ENCODE assay signal across 8 mouse cellular contexts in the genomic region with DNA sequence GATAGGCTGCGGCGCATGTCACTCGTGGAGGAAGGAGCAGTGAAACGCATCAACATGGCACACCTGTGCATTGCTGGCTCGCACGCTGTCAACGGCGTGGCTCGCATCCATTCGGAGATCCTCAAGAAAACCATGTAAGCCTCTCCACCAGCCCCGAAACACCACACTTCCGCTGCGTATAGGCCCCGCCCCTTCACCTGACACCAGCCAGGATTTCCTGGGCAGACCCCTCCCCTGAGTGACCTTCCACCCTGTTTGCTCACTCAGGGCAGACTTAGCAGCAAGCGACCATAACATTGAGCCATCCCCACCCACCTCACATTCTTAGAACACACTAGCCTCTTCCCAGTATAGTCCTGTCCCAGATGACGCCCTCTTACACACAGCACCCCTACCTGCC. TPM values are rescaled to one million over a fixed set of nuclear protein-coding genes. Genes with fewer than 3 reads are reported as not detected.
DNase-seq lines count a peak whose midpoint lies in the region; ATAC-seq and TF ChIP-seq lines count a peak whose summit lies in the region.

No protein-coding gene starts in this region.

- H3K4me1 ChIP-seq in testis, adult 2 months (ENCODE audit: control insufficient read depth, insufficient read depth, low read length), result no peaks in the 10 kb centered on the region
- H3K4me1 ChIP-seq in liver, postnatal 0 days (ENCODE audit: insufficient read depth), result peaks cover 19% of the 10 kb centered on the region

- H3K9me3 ChIP-seq in liver, postnatal 0 days (ENCODE audit: low read length), result no peaks in the 10 kb centered on the region

- peak overlapping the region; percentile 8 for H3K4me3 ChIP-seq in testis, adult 2 months (ENCODE audit: control insufficient read depth, low read depth, low read length)
- H3K4me3 ChIP-seq in liver, postnatal 0 days (ENCODE audit: low read depth, low read length), result peak overlapping the region; percentile 33

- TF ChIP-seq CTCF in testis, adult 2 months (IDR thresholded peaks at IDR 0.05; ENCODE audit: control insufficient read depth, insufficient read depth, insufficient replicate concordance, low read depth, low read length), result no peak
- TF ChIP-seq CTCF in liver, postnatal 0 days (IDR thresholded peaks at IDR 0.05; ENCODE audit: low read depth), result no peak

- 8% methylated on average over 16 of the region's 16 CpGs for WGBS in liver, postnatal 0 days (ENCODE audit: insufficient replicate concordance)

- peak overlapping the region; percentile 48; the same call in 1 of the 2 replicates for H3K9ac ChIP-seq in liver, postnatal 0 days (replicated peaks)

- no peak for TF ChIP-seq POLR2A in testis, adult 2 months (IDR thresholded peaks at IDR 0.05; ENCODE audit: control insufficient read depth, low read depth, low read length)

- no peak for TF ChIP-seq EP300 in liver, postnatal 0 days (IDR thresholded peaks at IDR 0.05; ENCODE audit: low read depth)

- H3K36me3 ChIP-seq in testis, adult 2 months (ENCODE audit: control insufficient read depth, insufficient read depth, low read length), result no peaks in the 10 kb centered on the region
- H3K36me3 ChIP-seq in liver, postnatal 0 days (replicated peaks; ENCODE audit: insufficient read depth, low read length), result no peaks in the 10 kb centered on the region

- no peak overlapping the region for H3K27ac ChIP-seq in testis, adult 2 months (ENCODE audit: control insufficient read depth, insufficient read depth, low read depth, low read length)
- H3K27ac ChIP-seq in liver, postnatal 0 days (ENCODE audit: low read depth), result peak overlapping the region; percentile 46

- peak overlapping the region; percentile 69 for H3K4me2 ChIP-seq in liver, postnatal 0 days (ENCODE audit: low read depth, low read length)

- DNase-seq in testis, postnatal 14 days (ENCODE audit: low spot score), result no peak
- DNase-seq in forelimb bud, embryonic 11.5 days (ENCODE audit: low read depth, low spot score), result peak; percentile 33
- peak; percentile 67 for DNase-seq in liver, postnatal 0 days
- peak; percentile 37 for DNase-seq in retina, postnatal 1 day
- no peak for DNase-seq in gastrocnemius, postnatal 25 days
- no peak for DNase-seq in cerebellum, adult 18-20 months
- DNase-seq in layer of hippocampus, postnatal 10 days (ENCODE audit: low spot score in 2 of 2), result no peak

- ATAC-seq in liver, postnatal 0 days, result peak; percentile 76

- H3K27me3 ChIP-seq in testis, adult 2 months (ENCODE audit: control insufficient read depth, insufficient read depth, low read length), result no peaks in the 10 kb centered on the region
- no peaks in the 10 kb centered on the region for H3K27me3 ChIP-seq in liver, postnatal 0 days (ENCODE audit: insufficient read depth, low read length)

RNA-seq across cellular contexts. Expression of a gene that starts 5.6 kb away (rescaled TPM):
- polyA plus RNA-seq in testis, adult 2 months (2012; rRNA removed), result 6.9 and 7.6 TPM in 2 replicates
- polyA plus RNA-seq in liver, postnatal 0 days (2015; fragmentation: Nextera tagmentation; extraction: Ambion mirVana), result 2.5 and 8.9 TPM in 2 replicates
- 1,000 to 10,000 TPM; 5,552 to 6,904 TPM for total RNA-seq in gastrocnemius, postnatal 25 days (2021)
- total RNA-seq in layer of hippocampus, postnatal 10 days (2021), result 10 to 100 TPM; 16.2 to 17.4 TPM

RNA-seq across cellular contexts. Expression of a gene that starts 9.3 kb away (rescaled TPM):
- 8.2 and 8.4 TPM in 2 replicates for polyA plus RNA-seq in testis, adult 2 months (2012; rRNA removed)
- 90.7 and 93.5 TPM in 2 replicates for polyA plus RNA-seq in liver, postnatal 0 days (2015; fragmentation: Nextera tagmentation; extraction: Ambion mirVana)
- total RNA-seq in gastrocnemius, postnatal 25 days (2021), result 10 to 100 TPM; 16.2 to 16.4 TPM
- 10 to 100 TPM; 93.5 to 99.9 TPM for total RNA-seq in layer of hippocampus, postnatal 10 days (2021)

RNA-seq across cellular contexts. Expression of a gene that starts 26.3 kb away (rescaled TPM):
- polyA plus RNA-seq in testis, adult 2 months (2012; rRNA removed), result 167 and 174 TPM in 2 replicates
- polyA plus RNA-seq in liver, postnatal 0 days (2015; fragmentation: Nextera tagmentation; extraction: Ambion mirVana), result 34.6 and 35.7 TPM in 2 replicates
- 10 to 100 TPM; 65.5 to 75.2 TPM for total RNA-seq in gastrocnemius, postnatal 25 days (2021)
- total RNA-seq in layer of hippocampus, postnatal 10 days (2021), result 100 to 1,000 TPM; 190 to 194 TPM

RNA-seq across cellular contexts. Expression of a gene that starts 28.7 kb away (rescaled TPM):
- 2.5 and 3.2 TPM in 2 replicates for polyA plus RNA-seq in testis, adult 2 months (2012; rRNA removed)
- 0.96 and 0.97 TPM in 2 replicates for polyA plus RNA-seq in liver, postnatal 0 days (2015; fragmentation: Nextera tagmentation; extraction: Ambion mirVana)
- total RNA-seq in gastrocnemius, postnatal 25 days (2021), result 1 to 10 TPM in 1 of 2 experiments, under 1 TPM in 1; 0.91 to 1.4 TPM
- 100 to 1,000 TPM; 683 to 691 TPM for total RNA-seq in layer of hippocampus, postnatal 10 days (2021)

RNA-seq across cellular contexts. Expression of a gene that starts 48.9 kb away (rescaled TPM):
- 21.4 and 24.8 TPM in 2 replicates for polyA plus RNA-seq in testis, adult 2 months (2012; rRNA removed)
- polyA plus RNA-seq in liver, postnatal 0 days (2015; fragmentation: Nextera tagmentation; extraction: Ambion mirVana), result 5.6 and 5.7 TPM in 2 replicates
- 10 to 100 TPM in 1 of 2 experiments, 1 to 10 TPM in 1; 9.2 to 14.6 TPM for total RNA-seq in gastrocnemius, postnatal 25 days (2021)
- total RNA-seq in layer of hippocampus, postnatal 10 days (2021), result 10 to 100 TPM; 79.3 to 86.2 TPM

Comparison
In these comparisons a context has a peak if more than half of its experiments do, and no peak if none do; other contexts are left out.
1. DNase-seq: peak in forelimb bud, embryonic 11.5 days (single experiment), liver, postnatal 0 days (single experiment) and retina, postnatal 1 day (single experiment); none in testis, postnatal 14 days (single experiment), gastrocnemius, postnatal 25 days (single experiment), cerebellum, adult 18-20 months (0 of 2) and layer of hippocampus, postnatal 10 days (0 of 2).
2. RNA of a gene that starts 5.6 kb away (total RNA-seq): 5,552 to 6,904 TPM in gastrocnemius, postnatal 25 days; 16.2 to 17.4 TPM in layer of hippocampus, postnatal 10 days; every median in the first group is over 100 times any median in the second.
3. RNA of a gene that starts 9.3 kb away (total RNA-seq): 93.5 to 99.9 TPM in layer of hippocampus, postnatal 10 days; 16.2 to 16.4 TPM in gastrocnemius, postnatal 25 days; every median in the first group is over 4 times any median in the second.